Mouse (Mus musculus): Measurements from ENCODE around the gene Prkg2. TPM values are rescaled to one million over a fixed set of nuclear protein-coding genes. Genes with fewer than 3 reads are reported as not detected.

Prkg2 gene
- total RNA-seq, 2 experiments from 2014 or later, result 1.9 to 2.7 TPM

GRCm38 (mm10) chr5:98921608-98922007 lies 115.5 kb downstream of the Prkg2 start:
- no peak for DNase-seq (ENCODE audit: low spot score in 2 of 2)

- no peak for DNase-seq (ENCODE audit: low spot score in 2 of 2)
These were observed 118.4 kb downstream of the Prkg2 start for GRCm38 (mm10) chr5:98918716-98919115.

DNA sequence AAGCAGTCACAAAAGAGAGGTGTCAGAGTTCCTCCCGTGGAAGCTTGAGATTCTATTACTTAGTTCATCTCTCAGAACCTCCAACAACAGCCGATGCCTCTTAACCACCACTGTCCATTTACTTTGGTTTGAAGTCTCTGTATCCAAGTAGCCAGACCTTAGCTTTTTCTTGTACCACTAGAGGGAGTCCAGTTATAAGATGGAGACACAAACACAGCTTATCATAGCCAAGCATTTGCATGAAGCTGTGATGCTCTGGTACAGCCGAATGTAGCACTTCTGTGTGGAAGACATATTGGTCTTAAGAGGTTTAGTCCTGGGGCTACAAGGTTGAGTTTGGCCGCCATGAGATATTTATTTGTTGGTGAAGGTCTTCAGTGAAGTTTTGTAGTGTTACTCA lies 134.8 kb downstream of the Prkg2 start:
- no peak for DNase-seq (ENCODE audit: low spot score in 2 of 2)

- DNase-seq (ENCODE audit: low spot score in 2 of 2), result no peak
These were observed 136.2 kb downstream of the Prkg2 start for GRCm38 (mm10) chr5:98900926-98901325.

- DNase-seq (ENCODE audit: low spot score in 2 of 2), result no peak
These were observed 139.2 kb downstream of the Prkg2 start for GRCm38 (mm10) chr5:98897946-98898345.

DNA sequence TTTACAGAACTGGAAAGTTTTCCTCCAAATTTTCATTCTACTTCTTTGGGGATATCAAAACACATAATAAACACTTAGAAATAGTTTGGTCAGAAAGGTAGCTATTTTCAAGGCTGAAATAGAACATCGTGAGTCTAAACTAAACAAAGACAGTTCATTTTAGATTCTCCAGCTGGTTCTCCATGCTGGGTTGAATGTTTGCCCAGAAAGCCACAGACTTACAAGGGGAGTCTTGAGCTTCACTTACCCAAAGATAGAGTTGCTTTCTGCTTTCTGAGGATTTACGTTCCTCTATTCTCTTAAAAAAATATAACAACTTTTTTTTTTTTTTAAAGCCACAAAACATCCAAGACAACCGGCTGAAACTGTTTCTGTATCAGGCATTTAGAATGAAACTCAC lies 142.9 kb downstream of the Prkg2 start:
- DNase-seq (ENCODE audit: low spot score in 2 of 2), result no peak

- DNase-seq (ENCODE audit: low spot score in 2 of 2), result no peak
These were observed 146.6 kb downstream of the Prkg2 start for GRCm38 (mm10) chr5:98890544-98891050.

DNA sequence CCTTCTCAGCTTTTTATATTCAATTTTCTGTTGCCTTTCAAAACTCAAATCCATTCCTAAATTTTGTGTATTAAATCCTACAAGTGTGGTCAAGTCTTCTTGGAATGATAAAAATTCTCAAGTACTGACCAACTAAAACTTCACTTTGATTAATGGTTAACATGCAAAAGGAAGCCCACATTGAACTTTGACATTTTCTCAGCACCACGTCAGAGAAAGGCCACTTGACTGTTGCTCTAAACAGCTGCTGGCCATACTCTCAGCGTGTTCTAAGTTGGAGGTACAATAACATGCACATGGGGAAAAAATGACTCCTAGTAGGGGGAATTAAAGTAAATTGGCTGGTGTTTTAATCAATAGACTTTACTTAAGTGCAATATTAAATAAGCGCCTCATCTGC lies 155.1 kb downstream of the Prkg2 start:
- DNase-seq (ENCODE audit: low spot score in 2 of 2), result no peak

Other genes starting within 250 kb of the Prkg2 start
- 1 to 10 TPM; 3.3 to 5.3 TPM for gene Bmp3, start 182.9 kb downstream of the Prkg2 start, total RNA-seq (2021)